Mouse (Mus musculus) ovary, adult 10 weeks (tissue): Measurements from ENCODE around the gene Zfp39. TPM values are rescaled to one million over a fixed set of nuclear protein-coding genes. Genes with fewer than 3 reads are reported as not detected.

Experiments used
- polyA plus RNA-seq: library from polyadenylated mRNA; stranded (reverse); fragments of 350-450 nt; fragmentation: Illumina TruSeq; extraction: RNeasy Lipid Tissue Mini Kit (QIAGEN cat#74804); gene quantifications from one replicate; pipeline ENCODE4 v1.2.3, GENCODE M21; 2014

The Zfp39 gene
- polyA plus RNA-seq, result 12.8 TPM

GRCm38 (mm10) chr11:58903511-58904409 lies at the start of gene Zfp39:
Gene Zfp39 (minus strand): TSS chr11:58904225.

GRCm38 (mm10) chr11:58948542-58949479 lies 44.8 kb upstream of the Zfp39 start, which contains the start of gene Hist3h2ba:
Gene Hist3h2ba (plus strand): TSS chr11:58948920.

GRCm38 (mm10) chr11:58938322-58939087 lies 34.5 kb upstream of the Zfp39 start, which contains the start of gene Rnf187:
Gene Rnf187 (minus strand): TSS chr11:58938916.

GRCm38 (mm10) chr11:58917745-58918366 lies 13.8 kb upstream of the Zfp39 start, which contains the start of gene Btnl10:
Gene Btnl10 (plus strand): TSS chr11:58917908.

GRCm38 (mm10) chr11:58867039-58867953 lies 36.7 kb downstream of the Zfp39 start, which contains the start of gene 2810021J22Rik:
Gene 2810021J22Rik (plus strand): TSS chr11:58867216.

GRCm38 (mm10) chr11:58846919-58847461 lies 57.0 kb downstream of the Zfp39 start, which contains the start of gene Gm12258:
Gene Gm12258 (plus strand): TSS chr11:58847158.

GRCm38 (mm10) chr11:58838951-58839350 lies 65.1 kb downstream of the Zfp39 start, which contains the start of gene Olfr311:
Gene Olfr311 (plus strand): TSS chr11:58839251.

Other genes starting within 250 kb of the Zfp39 start
- gene Olfr322, start 245.4 kb downstream of the Zfp39 start, polyA plus RNA-seq, result not detected
- not detected for gene Olfr320, start 223.1 kb downstream of the Zfp39 start, polyA plus RNA-seq
- not detected for gene Olfr319, start 205.1 kb downstream of the Zfp39 start, polyA plus RNA-seq
- gene Olfr318, start 180.2 kb downstream of the Zfp39 start, polyA plus RNA-seq, result not detected
- gene Olfr317, start 165.0 kb downstream of the Zfp39 start, polyA plus RNA-seq, result not detected
- gene Olfr316, start 151.5 kb downstream of the Zfp39 start, polyA plus RNA-seq, result not detected
- not detected for gene Olfr315, start 131.0 kb downstream of the Zfp39 start, polyA plus RNA-seq
- gene Olfr314, start 121.3 kb downstream of the Zfp39 start, polyA plus RNA-seq, result not detected
- gene Fam183b, start 102.3 kb downstream of the Zfp39 start, polyA plus RNA-seq, result 17.5 TPM
- not detected for gene Olfr313, start 89.2 kb downstream of the Zfp39 start, polyA plus RNA-seq
- gene Olfr312, start 75.0 kb downstream of the Zfp39 start, polyA plus RNA-seq, result not detected
- not detected for gene Olfr311, start 65.0 kb downstream of the Zfp39 start, polyA plus RNA-seq
- gene Gm12258, start 57.1 kb downstream of the Zfp39 start, polyA plus RNA-seq, result 5.8 TPM
- 13.6 TPM for gene 2810021J22Rik, start 37.0 kb downstream of the Zfp39 start, polyA plus RNA-seq
- not detected for gene Btnl10, start 13.7 kb upstream of the Zfp39 start, polyA plus RNA-seq
- 10.8 TPM for gene Rnf187, start 34.7 kb upstream of the Zfp39 start, polyA plus RNA-seq
- gene Hist3h2ba, start 44.7 kb upstream of the Zfp39 start, polyA plus RNA-seq, result not detected
- 9.8 TPM for gene Hist3h2a, start 50.5 kb upstream of the Zfp39 start, polyA plus RNA-seq
- gene Trim17, start 50.5 kb upstream of the Zfp39 start, polyA plus RNA-seq, result 0.14 TPM
- gene Trim11, start 73.9 kb upstream of the Zfp39 start, polyA plus RNA-seq, result 0.57 TPM
- not detected for gene Obscn, start 232.2 kb upstream of the Zfp39 start, polyA plus RNA-seq